Mouse (Mus musculus) stomach, embryonic 15.5 days (tissue): Measurements from ENCODE around the gene Caln1. TPM values are rescaled to one million over a fixed set of nuclear protein-coding genes. Genes with fewer than 3 reads are reported as not detected.
"Not testable (repeated sequence)": the region's sequence is repeated elsewhere in the genome, so short reads cannot be mapped to it uniquely, and the experiment has no call there.

Experiments
- ATAC-seq: fragments of 200-750 bp; cut with Nextera tagmentation; 2 replicates; pipeline ENCODE4 v1.8.0; 2017; ENCODE audit warnings: low read depth, moderate number of reproducible peaks, moderate TSS enrichment; ENCODE audit not compliant: insufficient read depth, low FRiP score
- H3K27ac ChIP-seq: fragments of 300-500 bp; sonication (generic); 2 replicates; pipeline ENCODE4 v1.5.1; 2015; ENCODE audit warnings: mild to moderate bottlenecking, inconsistent platforms
- H3K27me3 ChIP-seq: fragments of 300-500 bp; sonication (generic); replicated peaks from 2 replicates; pipeline ENCODE4 v1.6.1; 2015; ENCODE audit warnings: inconsistent platforms
- H3K36me3 ChIP-seq: fragments of 300-500 bp; sonication (generic); 2 replicates; pipeline ENCODE4 v1.6.1; 2015; ENCODE audit warnings: inconsistent platforms
- H3K4me1 ChIP-seq: fragments of 300-500 bp; sonication (generic); 2 replicates; pipeline ENCODE4 v1.6.1; 2015; ENCODE audit warnings: inconsistent platforms
- H3K4me2 ChIP-seq: fragments of 300-500 bp; sonication (generic); 2 replicates; pipeline ENCODE4 v1.6.1; 2015; ENCODE audit warnings: mild to moderate bottlenecking, inconsistent platforms
- H3K4me3 ChIP-seq: fragments of 300-500 bp; sonication (generic); replicated peaks from 2 replicates; pipeline ENCODE4 v1.5.1; 2015; ENCODE audit warnings: inconsistent platforms
- H3K9ac ChIP-seq: fragments of 300-500 bp; sonication (generic); 2 replicates; pipeline ENCODE4 v1.6.1; 2015; ENCODE audit warnings: inconsistent platforms
- H3K9me3 ChIP-seq: fragments of 300-500 bp; sonication (generic); 2 replicates; pipeline ENCODE4 v1.6.1; 2016; ENCODE audit warnings: inconsistent platforms
- WGBS: fragments of 180-500 bp; shearing (Covaris S2); methylation state at CpG from one replicate; pipeline ENCODE4 v1.1.7; 2015; 5-methylcytosine and 5-hydroxymethylcytosine counted together
- polyA plus RNA-seq: library from polyadenylated mRNA; unstranded; fragments of >200 nt; fragmentation: Nextera tagmentation; extraction: Ambion mirVana; gene quantifications from 2 replicates; pipeline ENCODE4 v1.2.1, GENCODE M21; 2015

The Caln1 gene
- polyA plus RNA-seq, 1 experiment from 2014 or later = 0.05 TPM

DNA sequence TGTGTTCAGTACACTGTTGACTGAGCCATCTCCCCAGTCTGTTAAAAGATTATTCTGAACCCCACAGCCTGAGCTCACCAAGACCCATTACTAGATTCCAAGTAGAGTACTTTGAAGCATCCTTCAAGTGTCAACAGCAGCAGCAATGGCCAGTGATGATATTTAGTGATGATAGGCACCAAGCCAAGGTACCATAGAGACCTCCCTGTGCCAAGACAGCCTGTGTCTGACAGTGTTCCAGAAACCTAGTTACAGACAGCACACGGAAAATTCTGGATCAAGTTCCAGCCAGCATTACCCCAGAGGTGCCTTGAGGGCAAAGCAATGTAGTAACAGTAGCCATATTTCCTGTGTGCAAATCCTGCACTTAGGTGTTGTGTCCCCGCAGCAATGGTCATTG, 208.3 kb downstream of the Caln1 start:
- ATAC-seq = no peak
- Histone ChIP-seq H3K4me2 (no peak overlapping the region), H3K9ac (no peak overlapping the region), H3K4me3 (no peak overlapping the region), H3K4me1 (no peaks in the 10 kb centered on the region), H3K27ac (no peak overlapping the region), H3K27me3 (no peaks in the 10 kb centered on the region), H3K36me3 (no peaks in the 10 kb centered on the region), H3K9me3 (no peaks in the 10 kb centered on the region)
- WGBS = 79% methylated on average over 2 of the region's 2 CpGs

DNA sequence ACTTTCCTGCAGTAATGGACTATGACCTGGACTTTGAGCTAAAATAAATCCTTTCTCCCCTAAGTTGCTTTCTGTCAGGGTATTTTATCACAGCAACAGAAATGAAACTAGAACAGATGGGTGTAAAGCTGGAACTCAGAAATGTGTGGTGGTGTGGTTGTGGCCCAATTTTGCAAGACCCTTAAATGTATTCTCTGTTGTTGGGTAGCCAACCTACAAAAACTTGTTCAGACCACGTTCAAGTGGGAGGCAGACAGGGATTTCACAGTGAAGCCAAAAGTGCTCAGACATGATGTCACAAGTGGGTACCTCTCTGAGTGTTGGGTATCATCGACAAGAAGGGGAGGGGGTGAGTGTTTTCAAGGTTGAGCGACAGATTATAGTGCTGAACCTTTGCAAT, 214.8 kb downstream of the Caln1 start:
- Histone ChIP-seq H3K4me2 (no peak overlapping the region), H3K4me3 (no peak overlapping the region), H3K9ac (no peak overlapping the region), H3K27me3 (no peaks in the 10 kb centered on the region), H3K4me1 (no peaks in the 10 kb centered on the region), H3K27ac (no peak overlapping the region), H3K36me3 (no peaks in the 10 kb centered on the region), H3K9me3 (no peaks in the 10 kb centered on the region)
- 74% methylated on average over 3 of the region's 3 CpGs for WGBS
- ATAC-seq = no peak

DNA sequence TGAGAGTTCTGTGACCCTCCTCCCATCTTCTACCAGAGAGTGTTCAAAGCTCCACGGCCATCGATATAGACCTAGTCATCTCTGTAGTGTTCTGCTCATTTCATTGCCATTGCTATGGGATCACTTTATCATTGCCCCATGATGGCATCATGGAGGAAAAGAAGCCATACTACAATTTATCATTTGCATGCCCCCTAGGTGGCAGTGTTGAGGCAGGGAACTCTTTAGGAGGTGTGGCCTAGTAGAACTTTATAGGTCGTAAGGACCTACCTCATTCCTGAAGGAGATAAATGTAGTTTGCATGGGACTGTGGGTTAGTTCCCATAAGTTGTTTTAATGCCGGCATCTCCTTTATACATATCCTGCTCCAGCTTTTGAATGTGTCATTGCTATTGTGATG, 217.0 kb downstream of the Caln1 start:
- Histone ChIP-seq H3K4me2 (no peak overlapping the region), H3K9ac (no peak overlapping the region), H3K36me3 (no peaks in the 10 kb centered on the region), H3K4me1 (no peaks in the 10 kb centered on the region), H3K4me3 (no peak overlapping the region), H3K27me3 (no peaks in the 10 kb centered on the region), H3K27ac (no peak overlapping the region), H3K9me3 (no peaks in the 10 kb centered on the region)
- WGBS = 86% methylated on average over 4 of the region's 4 CpGs
- ATAC-seq = no peak

DNA sequence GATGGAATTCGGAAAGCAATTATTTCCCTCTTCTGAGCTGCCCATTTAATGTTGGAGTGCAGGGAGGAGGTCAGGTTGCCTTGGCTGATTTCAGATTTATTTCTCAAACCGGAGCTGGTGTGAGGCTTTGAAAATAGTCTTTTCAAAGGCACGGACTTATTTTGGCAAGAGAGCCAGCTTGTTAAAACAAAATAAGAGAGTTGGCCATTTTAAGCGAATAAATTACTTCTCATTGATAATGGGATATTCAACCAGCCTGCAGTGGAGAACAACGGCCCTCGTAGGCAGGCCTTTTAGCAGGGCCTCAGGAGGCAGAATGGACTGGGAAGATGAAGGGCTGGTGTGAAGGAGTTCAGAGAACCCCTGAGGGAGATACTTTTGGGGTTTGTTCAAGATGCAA, 227.3 kb downstream of the Caln1 start:
- 72% methylated on average over 6 of the region's 6 CpGs for WGBS
- H3K36me3 ChIP-seq = no peaks in the 10 kb centered on the region
- no peaks in the 10 kb centered on the region for H3K27me3 ChIP-seq
- no peak overlapping the region for H3K4me2 ChIP-seq
- no peak for ATAC-seq
- no peak overlapping the region for H3K9ac ChIP-seq
- H3K9me3 ChIP-seq = no peaks in the 10 kb centered on the region
- H3K4me3 ChIP-seq = no peak overlapping the region
- H3K4me1 ChIP-seq = no peaks in the 10 kb centered on the region
- H3K27ac ChIP-seq = no peak overlapping the region

DNA sequence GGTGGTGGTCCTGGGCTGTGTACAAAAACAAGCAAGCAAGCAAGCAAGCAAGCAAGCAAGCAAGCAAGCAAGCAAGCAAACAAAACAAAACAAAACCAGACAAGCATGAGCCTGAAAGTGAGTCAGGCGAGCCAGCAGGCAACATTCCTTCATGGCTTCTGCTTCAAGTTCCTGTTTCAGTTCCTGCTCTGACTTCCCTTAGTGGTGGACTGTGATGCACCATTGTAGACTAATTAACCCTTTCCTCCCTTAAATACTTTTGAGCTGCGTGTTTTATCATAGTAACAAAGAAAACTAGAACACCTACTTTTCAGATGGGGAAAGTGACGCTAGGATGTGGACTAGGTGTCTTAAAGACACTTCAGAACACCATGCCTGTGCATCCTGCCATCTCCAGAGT, 244.4 kb downstream of the Caln1 start:
- Histone ChIP-seq H3K4me1 (no peaks in the 10 kb centered on the region), H3K9me3 (no peaks in the 10 kb centered on the region), H3K9ac (no peak overlapping the region), H3K36me3 (no peaks in the 10 kb centered on the region), H3K27me3 (no peaks in the 10 kb centered on the region), H3K27ac (no peak overlapping the region), H3K4me2 (no peak overlapping the region), H3K4me3 (no peak overlapping the region)
- 76% methylated on average over 3 of the region's 3 CpGs for WGBS
- no peak for ATAC-seq

DNA sequence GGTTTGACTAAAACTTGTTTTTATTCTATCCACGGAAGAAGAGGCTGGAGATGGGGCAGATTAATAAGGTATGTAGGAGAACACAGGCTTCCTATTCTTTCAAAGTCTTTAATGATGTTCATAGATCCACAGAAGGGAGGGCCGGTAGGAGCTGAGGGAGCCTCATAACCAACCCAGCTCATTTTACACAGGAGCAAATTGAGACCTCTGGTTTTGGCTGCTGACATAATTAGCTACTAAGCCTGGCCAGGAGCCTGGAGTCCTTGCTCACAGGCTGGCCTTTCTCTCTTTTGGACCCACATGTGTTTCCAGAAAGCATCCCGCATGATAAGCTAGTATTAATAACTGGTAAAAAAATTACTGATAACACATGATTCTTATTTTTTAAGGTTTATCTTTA, 245.0 kb downstream of the Caln1 start:
- H3K9me3 ChIP-seq = no peaks in the 10 kb centered on the region
- WGBS = 72% methylated on average over 3 of the region's 3 CpGs
- H3K4me3 ChIP-seq = no peak overlapping the region
- H3K36me3 ChIP-seq = no peaks in the 10 kb centered on the region
- no peak for ATAC-seq
- H3K27ac ChIP-seq = no peak overlapping the region
- H3K4me1 ChIP-seq = no peaks in the 10 kb centered on the region
- no peak overlapping the region for H3K4me2 ChIP-seq
- H3K9ac ChIP-seq = no peak overlapping the region
- no peaks in the 10 kb centered on the region for H3K27me3 ChIP-seq

DNA sequence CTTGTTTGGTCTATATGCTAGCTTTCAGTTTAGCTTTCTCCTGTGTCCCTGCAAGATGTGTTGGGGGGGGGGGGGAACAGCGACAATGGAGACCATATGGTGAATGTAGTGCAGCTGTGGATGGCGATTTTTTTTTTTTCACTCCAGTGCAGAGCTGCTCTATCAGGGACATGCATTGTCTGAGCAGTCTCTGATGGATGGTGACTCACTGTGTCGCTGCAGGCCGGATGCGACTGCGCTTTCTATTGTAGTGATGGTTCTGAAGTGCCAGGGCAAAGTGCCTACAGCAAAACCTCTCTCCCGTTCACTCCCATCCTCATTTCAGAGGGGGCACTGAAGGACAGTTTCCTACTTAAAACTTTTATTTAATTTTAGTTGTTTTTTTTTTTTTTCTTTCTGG, 250.8 kb downstream of the Caln1 start:
- no peak for ATAC-seq
- H3K4me1 ChIP-seq = no peaks in the 10 kb centered on the region
- H3K9ac ChIP-seq = no peak overlapping the region
- WGBS = 80% methylated on average over 7 of the region's 7 CpGs
- H3K27me3 ChIP-seq = no peaks in the 10 kb centered on the region
- no peaks in the 10 kb centered on the region for H3K9me3 ChIP-seq
- no peak overlapping the region for H3K4me2 ChIP-seq
- H3K4me3 ChIP-seq = no peak overlapping the region
- no peaks in the 10 kb centered on the region for H3K36me3 ChIP-seq
- H3K27ac ChIP-seq = no peak overlapping the region

DNA sequence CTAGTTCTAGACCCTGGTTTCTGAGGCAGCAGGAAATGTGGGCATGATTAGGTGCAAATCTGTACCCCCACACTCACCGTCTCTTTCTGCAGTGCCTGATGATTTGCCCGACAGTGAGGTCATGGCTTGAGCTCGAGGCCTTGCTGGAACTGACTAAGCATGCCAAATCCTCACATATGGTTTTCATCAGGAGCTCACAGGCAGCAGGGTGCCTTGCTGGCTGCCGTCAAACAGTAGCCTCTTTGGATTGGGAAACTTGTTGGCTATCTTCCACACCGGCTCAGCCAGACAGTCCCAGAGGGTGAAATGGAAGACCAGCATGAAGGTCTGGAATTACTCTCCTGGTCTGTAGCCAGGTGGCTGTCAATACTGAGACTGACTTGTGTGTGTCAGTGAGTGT, 254.0 kb downstream of the Caln1 start:
- ATAC-seq = peak; percentile 56; the same call in 1 of the 2 replicates
- H3K4me3 ChIP-seq = no peak overlapping the region
- no peak overlapping the region for H3K9ac ChIP-seq
- no peaks in the 10 kb centered on the region for H3K9me3 ChIP-seq
- H3K27me3 ChIP-seq = no peaks in the 10 kb centered on the region
- no peak overlapping the region for H3K27ac ChIP-seq
- no peaks in the 10 kb centered on the region for H3K4me1 ChIP-seq
- WGBS = 29% methylated on average over 5 of the region's 5 CpGs
- no peaks in the 10 kb centered on the region for H3K36me3 ChIP-seq
- H3K4me2 ChIP-seq = no peak overlapping the region

DNA sequence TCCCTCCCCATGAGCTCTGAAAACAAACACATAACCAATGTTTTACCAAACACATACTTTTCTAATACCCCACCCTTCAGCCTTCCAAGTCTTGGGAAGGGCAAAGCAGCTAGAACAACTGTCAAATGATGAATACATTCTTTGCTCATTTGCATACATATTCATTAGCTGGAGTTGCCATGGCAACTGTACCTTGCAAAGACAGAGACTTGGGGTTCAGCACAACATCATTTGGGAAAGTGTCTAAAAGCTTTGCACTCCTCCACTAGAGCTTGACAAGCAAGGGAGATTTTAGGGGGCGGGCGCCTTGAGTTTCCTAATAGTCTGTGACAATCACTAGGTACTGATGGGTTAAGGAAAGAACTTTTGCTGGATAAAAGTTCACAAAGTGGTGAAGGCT, 258.5 kb downstream of the Caln1 start:
- Histone ChIP-seq H3K4me1 (no peaks in the 10 kb centered on the region), H3K27ac (no peak overlapping the region), H3K27me3 (no peaks in the 10 kb centered on the region), H3K9me3 (no peaks in the 10 kb centered on the region), H3K4me3 (no peak overlapping the region), H3K4me2 (no peak overlapping the region), H3K9ac (no peak overlapping the region), H3K36me3 (no peaks in the 10 kb centered on the region)
- WGBS = 98% methylated on average over 2 of the region's 2 CpGs
- ATAC-seq = no peak

DNA sequence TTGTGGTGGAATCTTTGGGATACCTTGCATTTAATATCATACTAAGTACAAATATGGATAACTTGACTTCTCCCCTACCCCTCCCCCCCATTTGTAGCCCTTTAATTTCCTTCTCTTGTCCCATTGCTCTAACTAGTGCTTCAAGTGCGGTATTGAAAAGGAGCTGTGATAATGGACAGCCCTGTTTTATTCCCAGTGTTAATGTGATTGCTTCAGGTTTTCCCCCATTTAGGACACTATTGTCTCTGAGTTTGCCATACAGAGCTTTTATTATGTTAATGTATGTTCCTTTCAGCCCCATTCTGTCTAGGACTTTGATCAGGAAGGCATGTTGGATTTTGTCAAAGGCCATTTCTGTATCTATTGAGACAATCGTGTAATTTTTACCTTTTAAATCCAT, 266.1 kb downstream of the Caln1 start:
- no peak overlapping the region for H3K4me2 ChIP-seq
- no peaks in the 10 kb centered on the region for H3K36me3 ChIP-seq
- H3K27ac ChIP-seq = no peak overlapping the region
- no peaks in the 10 kb centered on the region for H3K9me3 ChIP-seq
- H3K27me3 ChIP-seq = no peaks in the 10 kb centered on the region
- no peaks in the 10 kb centered on the region for H3K4me1 ChIP-seq
- 85% methylated on average over 2 of the region's 2 CpGs for WGBS
- no peak overlapping the region for H3K9ac ChIP-seq
- no peak for ATAC-seq
- H3K4me3 ChIP-seq = no peak overlapping the region

DNA sequence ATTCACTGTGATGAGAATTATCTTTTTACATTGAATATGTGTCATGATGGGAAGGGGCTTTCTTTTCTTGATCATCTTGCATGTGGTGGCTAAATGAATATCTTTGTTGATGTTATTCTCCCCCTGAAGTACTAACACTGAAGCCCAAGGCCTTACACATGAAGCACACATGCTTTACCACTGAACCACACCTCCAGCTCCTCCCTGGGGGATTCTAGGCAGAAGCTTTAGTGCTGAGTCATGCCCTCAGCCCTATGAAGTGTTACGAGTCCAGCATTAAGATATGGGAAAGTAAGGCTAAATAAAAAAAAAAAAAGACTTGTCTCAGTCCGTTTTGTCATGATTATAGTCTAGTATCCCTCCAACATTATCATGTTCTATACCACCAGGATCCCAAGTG, 272.6 kb downstream of the Caln1 start:
- ATAC-seq = no peak
- WGBS = 65% methylated on average over 2 of the region's 2 CpGs
- Histone ChIP-seq H3K27me3 (no peaks in the 10 kb centered on the region), H3K4me2 (no peak overlapping the region), H3K9ac (no peak overlapping the region), H3K4me3 (no peak overlapping the region), H3K36me3 (no peaks in the 10 kb centered on the region), H3K4me1 (no peaks in the 10 kb centered on the region), H3K27ac (no peak overlapping the region), H3K9me3 (no peaks in the 10 kb centered on the region)

DNA sequence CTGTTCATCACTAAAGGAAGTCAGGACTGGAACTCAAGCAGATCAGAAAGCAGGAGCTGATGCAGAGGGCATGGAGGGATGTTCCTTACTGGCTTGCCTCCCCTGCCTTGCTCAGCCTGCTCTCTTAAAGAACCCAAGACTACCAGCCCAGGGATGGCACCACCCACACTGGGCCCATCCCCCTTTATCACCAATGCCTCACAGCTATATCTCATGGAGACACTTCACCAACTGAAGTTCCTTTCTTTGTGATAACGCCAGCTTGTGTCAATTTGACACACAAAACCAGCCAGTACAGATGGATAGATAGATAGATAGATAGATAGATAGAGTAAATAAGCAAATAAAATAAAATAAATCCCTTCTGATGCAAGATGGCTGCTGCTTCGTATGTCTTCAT, 276.9 kb downstream of the Caln1 start:
- not testable (repeated sequence) for H3K4me2 ChIP-seq, H3K27ac ChIP-seq, H3K4me1 ChIP-seq, H3K36me3 ChIP-seq, H3K9ac ChIP-seq, ATAC-seq, H3K27me3 ChIP-seq, H3K9me3 ChIP-seq, H3K4me3 ChIP-seq
- 64% methylated on average over 2 of the region's 2 CpGs for WGBS

DNA sequence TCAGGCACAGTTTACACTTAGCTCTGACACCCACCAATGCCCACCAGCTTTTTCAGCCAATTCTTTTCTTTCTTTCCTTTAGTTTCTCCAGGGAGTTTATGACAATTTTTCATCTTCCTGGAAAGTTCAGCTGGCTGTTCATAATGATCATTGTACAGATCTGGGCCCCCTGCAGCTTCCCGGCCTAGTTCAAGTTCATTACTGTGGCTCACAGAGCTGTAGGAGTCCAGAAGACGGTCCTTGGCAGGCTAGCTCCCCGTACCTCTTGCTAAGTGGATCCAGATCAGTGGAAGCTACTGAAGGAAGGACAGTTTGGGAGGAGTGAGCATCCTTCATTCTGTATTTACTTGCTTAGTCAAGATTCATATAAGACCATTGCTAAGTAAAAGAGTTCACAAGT, 288.9 kb downstream of the Caln1 start:
- WGBS = 70% methylated on average over 3 of the region's 3 CpGs
- Histone ChIP-seq H3K9me3 (no peaks in the 10 kb centered on the region), H3K27me3 (no peaks in the 10 kb centered on the region), H3K27ac (no peak overlapping the region), H3K4me1 (no peaks in the 10 kb centered on the region), H3K4me2 (no peak overlapping the region), H3K9ac (no peak overlapping the region), H3K36me3 (no peaks in the 10 kb centered on the region), H3K4me3 (no peak overlapping the region)
- no peak for ATAC-seq
